Mouse (Mus musculus) kidney, postnatal 36 days (tissue): ENCODE results near the gene Yars.

ENCODE experiments used
- DNase-seq, 2 experiments: peaks; one replicate each; pipeline ENCODE4 v3.0.0; 2021 to 2022; ENCODE audit warnings: mixed read lengths in 2 of 2

The Yars gene

GRCm38 (mm10) chr4:129227985-129228381, 38.4 kb downstream of the Yars start:
- DNase-seq, result peak in 1 of 2 experiments; percentile 46

- no peak for DNase-seq
These were observed 41.4 kb downstream of the Yars start for GRCm38 (mm10) chr4:129230926-129231325.

- peak; percentile 65 to 76 for DNase-seq
These were observed 42.3 kb downstream of the Yars start for GRCm38 (mm10) chr4:129231594-129232450.

- DNase-seq, result no peak
These were observed 43.2 kb downstream of the Yars start for GRCm38 (mm10) chr4:129232561-129233360.

- DNase-seq, result peak; percentile 40 to 54
These were observed 44.9 kb downstream of the Yars start for GRCm38 (mm10) chr4:129234488-129234887.

- no peak for DNase-seq
These were observed 45.6 kb downstream of the Yars start for GRCm38 (mm10) chr4:129235147-129235546.

GRCm38 (mm10) chr4:129236236-129236813, 46.8 kb downstream of the Yars start:
- DNase-seq, result no peak

GRCm38 (mm10) chr4:129237843-129238441, 48.4 kb downstream of the Yars start:
- peak in 1 of 2 experiments; percentile 52 for DNase-seq

- no peak for DNase-seq
These were observed 49.0 kb downstream of the Yars start for GRCm38 (mm10) chr4:129238579-129239016.

- DNase-seq, result peak; percentile 81 to 86
These were observed 49.5 kb downstream of the Yars start for GRCm38 (mm10) chr4:129239075-129239474.

- DNase-seq, result no peak
These were observed 52.3 kb downstream of the Yars start for GRCm38 (mm10) chr4:129241898-129242297.

- DNase-seq, result no peak
These were observed 52.8 kb downstream of the Yars start for GRCm38 (mm10) chr4:129242327-129242726.

GRCm38 (mm10) chr4:129242761-129243160, 53.2 kb downstream of the Yars start:
- no peak for DNase-seq

- DNase-seq, result no peak
These were observed 55.2 kb downstream of the Yars start for GRCm38 (mm10) chr4:129244802-129245201.

GRCm38 (mm10) chr4:129246360-129247301, 57.1 kb downstream of the Yars start:
- DNase-seq, result peak in 1 of 2 experiments; percentile 46

GRCm38 (mm10) chr4:129247381-129248242, 58.1 kb downstream of the Yars start:
- peak in 1 of 2 experiments; percentile 62 for DNase-seq

- DNase-seq, result peak in 1 of 2 experiments; percentile 73
These were observed 58.7 kb downstream of the Yars start for GRCm38 (mm10) chr4:129248243-129248767.

GRCm38 (mm10) chr4:129249288-129249687, 59.7 kb downstream of the Yars start:
- no peak for DNase-seq

GRCm38 (mm10) chr4:129250759-129251481, 61.4 kb downstream of the Yars start:
- DNase-seq, result peak; percentile 87 to 93
